Mouse (Mus musculus) retina, adult 2 months (tissue): ENCODE measurements around the gene Gjb1.

Source experiments
- DNase-seq: peaks from one replicate; pipeline ENCODE4 v3.0.0-alpha.2; 2012; ENCODE audit warnings: low read depth, low spot score

Gene Gjb1

GRCm38 (mm10) chrX:101396459-101396858 is 20.3 kb downstream of the Gjb1 start:
- no peak for DNase-seq

GRCm38 (mm10) chrX:101418946-101419724 is 43.0 kb downstream of the Gjb1 start:
- no peak for DNase-seq

- DNase-seq, result peak; percentile 61
These were observed 43.8 kb downstream of the Gjb1 start for GRCm38 (mm10) chrX:101419725-101420699.

GRCm38 (mm10) chrX:101420700-101421095 is 44.5 kb downstream of the Gjb1 start, which contains the start of gene Zmym3:
Gene Zmym3, minus strand, starts transcription at chrX:101420849.
- no peak for DNase-seq

- no peak for DNase-seq
These were observed 47.3 kb downstream of the Gjb1 start for GRCm38 (mm10) chrX:101423462-101423861.

- DNase-seq, result no peak
These were observed 51.6 kb downstream of the Gjb1 start for GRCm38 (mm10) chrX:101427774-101428173.

- DNase-seq, result no peak
These were observed 52.6 kb downstream of the Gjb1 start for GRCm38 (mm10) chrX:101428785-101429141.

GRCm38 (mm10) chrX:101429142-101429949 is 53.2 kb downstream of the Gjb1 start, which contains the start of gene Nono:
Gene Nono, plus strand, starts transcription at chrX:101429318.
- peak; percentile 90 for DNase-seq

GRCm38 (mm10) chrX:101429976-101430375 is 53.8 kb downstream of the Gjb1 start:
- DNase-seq, result no peak
